Mouse (Mus musculus): ENCODE results near the gene Mitf.

Mitf gene

DNA sequence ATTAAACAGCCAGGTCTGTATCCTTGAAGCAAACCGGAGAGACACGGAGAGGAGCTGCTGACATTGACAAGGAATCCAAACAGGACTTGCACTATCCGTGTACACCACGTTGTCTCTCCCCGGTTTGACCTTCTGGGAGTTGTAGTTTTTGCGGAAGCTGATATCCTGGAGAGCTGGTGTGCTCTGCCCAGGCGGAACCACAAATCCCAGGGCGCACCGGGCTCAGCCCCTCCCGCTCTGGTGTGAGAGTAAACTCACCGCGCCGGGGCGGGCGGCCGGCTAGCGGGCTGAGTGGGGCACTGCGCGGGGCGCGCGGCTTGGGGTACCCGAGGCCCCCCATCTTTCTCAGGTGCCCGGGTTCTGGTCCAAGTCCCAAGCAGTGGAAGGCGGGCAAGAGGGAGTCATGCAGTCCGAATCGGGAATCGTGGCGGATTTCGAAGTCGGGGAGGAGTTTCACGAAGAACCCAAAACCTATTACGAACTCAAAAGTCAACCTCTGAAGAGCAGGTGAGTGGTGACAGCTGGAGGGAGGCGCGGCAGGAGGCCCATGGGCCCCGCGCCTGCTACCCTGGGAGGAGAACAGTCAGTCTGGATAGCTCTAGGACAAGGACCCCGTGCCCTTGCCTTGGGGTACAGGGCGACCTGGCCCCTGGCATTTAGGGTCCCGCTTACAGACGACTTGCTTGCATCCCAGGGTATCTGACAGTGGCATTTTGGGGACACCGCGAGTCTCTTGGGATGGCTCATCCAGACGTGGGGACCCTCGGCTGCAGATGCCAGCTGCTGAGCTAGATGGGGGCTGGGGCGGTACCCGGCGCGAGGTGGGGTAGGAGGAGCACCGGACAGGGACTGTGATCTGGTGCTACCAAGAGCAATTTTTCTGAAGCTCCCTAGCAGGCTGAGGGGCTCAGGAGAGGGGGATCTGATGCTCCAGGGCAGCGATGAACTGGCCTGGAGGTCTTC, at the start of gene Mitf:
Gene Mitf (plus strand): TSS at position 272 of the 963 bp plus-strand sequence.
- peak; percentile 91 for DNase-seq (ENCODE audit: extremely low spot score)

DNA sequence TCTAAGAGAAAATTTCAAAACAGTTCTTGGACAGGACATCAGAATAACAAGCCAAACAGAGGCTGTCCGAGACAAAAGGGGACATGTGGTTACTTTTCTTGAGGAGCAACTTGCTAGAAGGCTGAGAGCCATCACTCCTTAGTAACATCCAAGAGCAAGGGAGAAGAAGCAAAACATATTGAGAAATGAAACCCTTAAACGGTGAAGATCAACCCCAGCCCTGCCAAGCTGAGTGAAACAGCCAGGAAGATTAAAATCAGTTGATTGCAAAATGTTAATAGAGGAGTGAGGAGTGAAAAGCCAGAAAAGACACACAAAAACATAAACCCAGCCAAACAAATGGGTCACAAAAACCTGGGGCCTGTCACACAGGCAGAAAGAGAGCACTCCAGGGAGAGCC, 49.5 kb upstream of the Mitf start:
- no peak for DNase-seq (ENCODE audit: extremely low spot score)

GRCm38 (mm10) chr6:97758884-97759283, 48.0 kb upstream of the Mitf start:
- peak; percentile 42 for DNase-seq (ENCODE audit: extremely low spot score)

DNA sequence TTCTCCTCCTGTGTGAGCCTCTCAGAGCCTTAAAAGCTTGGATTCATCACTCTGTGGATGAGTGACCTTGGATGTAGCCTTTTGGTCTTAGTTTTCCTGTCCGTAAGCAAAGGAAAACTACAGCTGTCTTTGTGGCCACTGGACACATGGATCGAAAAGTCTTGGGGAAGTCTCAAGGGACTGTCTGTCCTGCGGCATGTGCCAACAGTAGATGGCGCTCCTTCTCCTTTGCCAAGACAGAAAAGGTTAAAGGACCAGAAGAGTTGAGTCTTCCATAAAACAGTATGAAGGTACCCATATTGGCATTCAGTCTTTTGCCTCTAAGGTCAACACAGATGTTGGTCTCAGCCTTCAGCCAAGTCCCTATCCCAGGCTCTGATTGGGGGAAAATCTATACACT, 47.6 kb upstream of the Mitf start:
- DNase-seq (ENCODE audit: extremely low spot score), result peak; percentile 69

- DNase-seq (ENCODE audit: extremely low spot score), result peak; percentile 20
Measured at GRCm38 (mm10) chr6:97761326-97761725, 45.5 kb upstream of the Mitf start.

DNA sequence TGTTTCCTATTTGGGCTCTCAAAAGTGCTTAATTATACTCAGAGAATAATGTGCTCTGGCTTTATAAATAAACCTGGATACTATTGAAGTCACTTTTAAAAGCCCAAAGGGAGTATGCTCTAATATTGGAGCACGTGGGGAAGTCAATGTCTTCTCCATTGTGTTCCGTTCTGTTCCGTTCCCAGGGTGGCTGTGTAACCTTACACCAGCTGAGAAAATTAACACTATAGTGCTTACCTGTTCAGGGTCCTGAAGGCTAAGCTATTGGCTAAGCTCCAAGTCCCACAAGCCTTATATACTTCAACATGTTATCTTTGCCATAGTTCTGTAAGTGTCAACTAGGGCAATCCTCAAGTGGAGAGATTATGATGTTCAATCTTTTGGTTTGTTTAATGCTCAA, 42.9 kb upstream of the Mitf start:
- DNase-seq (ENCODE audit: extremely low spot score), result no peak

DNA sequence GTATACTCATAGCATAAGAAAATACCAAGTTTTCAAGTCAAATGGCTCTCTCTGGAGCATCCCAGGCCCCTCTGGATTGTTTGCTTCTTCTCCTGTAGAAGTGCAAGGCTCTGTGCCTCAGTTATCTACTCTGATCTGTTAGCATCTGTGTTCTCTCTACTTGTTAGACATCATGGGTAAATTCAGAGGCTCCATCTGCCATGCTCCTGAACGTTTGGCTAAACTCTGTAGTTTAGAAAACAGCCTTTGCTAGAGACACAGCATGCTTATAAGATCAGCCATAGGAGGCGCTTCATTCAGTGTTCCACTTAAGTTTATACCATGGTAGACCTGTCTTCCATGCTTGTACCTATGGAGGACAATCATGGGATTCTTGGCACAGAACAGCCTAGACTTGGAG, 39.0 kb upstream of the Mitf start:
- no peak for DNase-seq (ENCODE audit: extremely low spot score)

GRCm38 (mm10) chr6:97769549-97769948, 37.3 kb upstream of the Mitf start:
- no peak for DNase-seq (ENCODE audit: extremely low spot score)

DNA sequence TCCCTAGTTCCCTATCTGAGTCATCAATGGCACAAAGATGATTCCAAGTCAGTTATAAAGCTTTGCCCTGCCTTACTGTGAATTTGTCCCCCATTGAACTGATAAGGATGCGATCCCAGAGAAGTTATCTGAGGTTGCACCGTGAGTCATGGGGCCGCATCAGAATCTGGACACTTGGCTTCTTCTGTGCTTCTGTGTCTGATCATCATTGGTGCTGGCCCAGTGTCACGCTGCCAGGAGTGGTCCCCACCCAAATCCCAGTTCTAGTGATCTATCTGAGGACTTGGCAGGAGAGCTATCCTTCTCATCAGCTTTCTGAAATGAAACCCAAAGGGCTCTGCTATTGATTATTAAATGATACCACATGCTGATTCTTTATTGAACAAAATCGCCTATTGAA, 25.5 kb upstream of the Mitf start:
- DNase-seq (ENCODE audit: extremely low spot score), result no peak

DNA sequence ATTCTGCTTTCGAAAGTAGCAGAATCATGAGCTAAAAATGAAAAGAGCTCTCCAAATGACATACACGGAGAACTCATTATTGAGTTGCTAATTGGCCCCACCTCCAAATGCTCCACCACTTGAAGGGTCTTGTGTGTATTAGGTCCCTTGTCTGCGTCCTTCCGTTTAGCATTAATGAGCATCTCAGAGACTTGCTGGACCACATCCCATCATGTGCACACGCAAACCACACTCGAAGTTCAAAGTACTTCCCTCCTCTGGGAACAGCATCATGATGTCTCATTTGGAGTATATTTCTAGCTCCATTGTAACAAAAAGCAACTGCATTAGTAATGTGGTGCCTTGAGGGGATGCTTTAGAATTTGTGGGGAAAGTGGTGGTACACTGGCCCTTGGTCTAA, 24.6 kb upstream of the Mitf start:
- DNase-seq (ENCODE audit: extremely low spot score), result no peak

DNA sequence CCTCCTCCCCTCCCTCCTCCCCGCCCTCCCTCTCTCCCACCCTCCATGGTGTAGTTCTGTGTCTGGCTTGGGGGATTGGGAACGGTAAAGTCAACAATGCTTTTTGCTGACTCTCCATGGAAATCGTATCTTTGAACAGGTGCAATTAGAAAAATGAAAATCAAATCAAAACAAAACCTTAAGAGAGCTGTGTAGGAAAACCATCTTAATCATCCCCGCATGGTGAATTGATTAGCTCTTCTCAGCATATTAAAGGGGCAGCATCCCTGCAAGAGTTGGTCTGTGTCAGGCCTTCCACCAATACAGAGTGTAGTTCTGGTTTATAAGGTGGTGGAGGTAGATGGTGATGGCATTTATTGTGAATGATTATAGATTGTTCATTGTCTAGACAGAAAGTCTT, 20.0 kb upstream of the Mitf start:
- no peak for DNase-seq (ENCODE audit: extremely low spot score)

DNA sequence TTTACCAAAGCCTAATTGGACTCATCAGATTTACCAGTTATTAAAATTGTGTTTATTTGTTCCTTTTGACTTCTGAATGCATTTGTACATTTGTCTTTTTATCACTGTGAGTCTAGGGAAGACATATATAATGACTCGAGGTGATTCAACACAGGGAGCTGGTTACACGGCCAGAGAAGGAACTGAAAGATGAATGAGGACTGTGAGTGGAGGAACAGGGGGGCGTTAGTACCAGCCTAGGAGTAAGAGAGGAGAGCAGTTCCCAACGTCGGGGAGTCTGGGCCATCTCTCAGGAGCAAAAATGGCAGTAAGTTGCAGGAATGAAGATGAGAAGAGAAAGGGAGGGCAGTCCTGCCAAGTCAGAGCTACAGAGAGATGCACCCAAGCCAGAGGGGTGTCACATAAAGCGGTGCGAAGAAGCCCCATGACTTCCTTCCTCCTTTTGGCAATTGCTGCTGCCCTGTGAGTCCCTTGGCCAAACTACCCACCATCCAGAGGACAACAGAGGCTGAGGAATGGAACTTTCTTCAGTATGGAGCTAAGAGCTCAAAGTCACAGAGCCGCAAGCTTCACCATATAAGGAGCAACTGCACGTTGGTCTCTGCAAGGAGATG, 18.4 kb upstream of the Mitf start:
- DNase-seq (ENCODE audit: extremely low spot score), result no peak

- DNase-seq (ENCODE audit: extremely low spot score), result no peak
Measured at GRCm38 (mm10) chr6:97789700-97790099, 17.2 kb upstream of the Mitf start.

- no peak for DNase-seq (ENCODE audit: extremely low spot score)
Measured at GRCm38 (mm10) chr6:97792104-97792503, 14.7 kb upstream of the Mitf start.

- no peak for DNase-seq (ENCODE audit: extremely low spot score)
Measured at GRCm38 (mm10) chr6:97795175-97795574, 11.7 kb upstream of the Mitf start.

DNA sequence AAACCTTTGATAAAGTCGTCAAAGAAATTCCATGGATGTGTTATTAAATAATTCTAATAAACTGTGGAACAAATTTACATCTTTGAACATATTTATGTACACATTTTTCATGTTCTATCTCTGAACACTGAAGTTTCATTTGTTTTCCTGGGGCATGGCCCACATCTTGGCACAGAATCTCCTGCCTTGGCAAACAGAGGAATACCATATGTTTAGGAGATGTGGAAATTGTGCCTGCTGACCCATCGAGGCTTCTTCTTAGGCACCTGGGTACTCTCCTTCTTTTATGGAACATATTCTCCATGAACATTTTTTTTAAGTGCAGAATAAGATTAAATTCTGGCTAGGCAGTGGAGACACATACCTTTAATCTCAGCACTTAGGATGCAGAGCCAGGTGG, 6.2 kb upstream of the Mitf start:
- no peak for DNase-seq (ENCODE audit: extremely low spot score)

DNA sequence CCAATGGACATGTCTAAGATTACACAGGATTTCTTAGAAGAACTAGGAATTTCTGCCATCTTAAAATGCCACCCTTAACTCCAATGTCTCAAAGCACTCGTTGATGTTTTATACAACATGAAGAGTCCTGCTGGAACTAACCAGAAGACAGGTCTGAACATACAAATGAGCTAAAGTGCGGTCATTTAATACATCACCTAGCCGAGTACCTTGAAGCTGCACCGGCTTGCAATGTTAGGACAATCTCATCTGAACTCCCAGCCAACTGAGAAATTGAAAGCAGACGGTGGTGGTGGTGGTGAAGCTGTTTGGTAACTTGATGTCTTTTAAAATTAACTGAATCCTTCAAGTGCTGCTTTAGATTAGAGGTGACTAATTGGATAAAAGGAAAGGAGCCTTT, 801 bp upstream of the Mitf start:
- no peak for DNase-seq (ENCODE audit: extremely low spot score)

GRCm38 (mm10) chr6:97814191-97814590, 7.3 kb downstream of the Mitf start:
- no peak for DNase-seq (ENCODE audit: extremely low spot score)

DNA sequence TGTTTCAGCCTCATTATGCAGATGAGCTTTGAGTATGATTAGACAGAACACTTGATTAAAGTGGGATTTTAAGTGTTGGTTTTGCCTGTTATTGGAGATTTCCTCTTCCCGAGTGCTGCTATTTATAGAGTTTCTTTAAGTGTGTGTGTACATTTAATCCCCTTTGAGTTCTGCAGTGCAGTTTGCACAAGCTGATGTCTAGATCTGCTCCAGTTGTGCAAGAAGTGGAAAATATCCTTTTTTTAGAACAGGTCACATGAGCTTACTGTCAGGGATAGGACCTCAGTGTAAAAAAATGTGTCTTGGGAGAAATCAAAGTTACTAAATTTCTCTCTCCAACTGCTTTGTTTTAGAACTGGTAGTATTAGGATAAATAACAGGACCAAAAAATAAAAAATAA, 8.9 kb downstream of the Mitf start:
- no peak for DNase-seq (ENCODE audit: extremely low spot score)

- DNase-seq (ENCODE audit: extremely low spot score), result no peak
Measured at GRCm38 (mm10) chr6:97816806-97817205, 10.0 kb downstream of the Mitf start.

DNA sequence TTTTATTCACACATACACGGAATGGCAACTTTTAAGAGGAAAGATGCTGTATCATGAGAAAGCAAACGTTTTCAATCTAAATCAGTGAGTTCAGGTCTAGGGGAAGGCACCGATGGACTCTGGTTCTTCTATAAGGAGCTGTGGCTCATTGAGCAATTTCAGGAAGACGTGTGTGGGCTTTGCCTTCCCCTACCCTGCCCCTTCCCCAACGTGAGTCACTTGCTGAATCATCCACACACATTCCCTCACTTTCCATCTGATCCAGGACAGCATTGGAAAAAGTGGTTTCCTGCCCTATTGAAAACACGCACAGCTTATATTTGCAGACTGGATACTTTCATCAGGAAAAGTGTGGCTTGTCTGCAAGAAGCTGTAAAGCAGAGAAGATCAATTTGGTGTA, 11.3 kb downstream of the Mitf start:
- DNase-seq (ENCODE audit: extremely low spot score), result no peak

DNA sequence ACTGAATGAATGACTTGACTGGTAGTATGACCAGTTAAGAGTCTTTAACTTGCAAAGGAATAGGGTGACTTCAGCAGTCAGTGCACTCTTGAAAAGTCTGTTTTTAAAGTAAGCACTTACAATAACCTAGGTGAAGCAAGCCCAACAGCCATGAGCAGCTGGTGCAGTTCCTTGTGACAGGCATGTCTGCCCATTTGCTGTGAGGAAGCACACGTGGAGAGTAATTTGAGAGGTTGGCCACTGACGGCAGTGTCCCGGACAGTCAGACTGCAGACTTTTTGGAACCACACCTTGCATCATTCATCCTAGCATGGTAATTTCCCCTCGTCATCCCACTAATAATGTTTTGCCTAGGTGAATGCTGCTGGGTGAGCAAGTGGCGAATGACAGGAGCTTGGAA, 12.1 kb downstream of the Mitf start:
- DNase-seq (ENCODE audit: extremely low spot score), result no peak

DNA sequence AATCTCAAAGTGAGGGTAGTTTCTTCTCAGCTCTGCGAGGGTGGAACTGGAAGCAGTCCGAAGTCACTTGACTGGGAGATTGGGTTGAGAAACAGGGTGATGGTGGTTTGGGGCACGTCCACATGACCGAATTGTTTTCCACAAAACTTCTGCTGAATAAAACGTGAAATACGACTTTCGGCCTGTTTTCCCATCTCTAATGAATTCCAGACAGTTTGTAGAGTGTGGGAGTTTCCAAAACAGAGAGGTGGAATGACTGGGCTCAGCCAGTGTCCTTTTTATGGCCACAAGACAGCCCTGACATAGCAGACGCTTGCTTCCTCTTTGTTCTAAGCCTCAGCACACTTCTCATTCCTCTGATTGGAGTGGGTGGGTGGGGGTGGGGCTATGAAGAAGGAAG, 13.7 kb downstream of the Mitf start:
- DNase-seq (ENCODE audit: extremely low spot score), result no peak
